Mouse (Mus musculus): ENCODE results near the gene Sardh. TPM values are rescaled to one million over a fixed set of nuclear protein-coding genes. Genes with fewer than 3 reads are reported as not detected.

The Sardh gene
- total RNA-seq, 1 experiment from 2014 or later = not detected

GRCm38 (mm10) chr2:27200586-27200985, 47.6 kb downstream of the Sardh start:
- ATAC-seq (replicated peaks in 1 of 2; ENCODE audit: insufficient read depth in 1 of 2, low FRiP score in 2 of 2, low TSS enrichment in 1 of 2, low read depth in 1 of 2, poor library complexity in 2 of 2, severe bottlenecking in 2 of 2) = no peak

- ATAC-seq (replicated peaks in 1 of 2; ENCODE audit: insufficient read depth in 1 of 2, low FRiP score in 2 of 2, low TSS enrichment in 1 of 2, low read depth in 1 of 2, poor library complexity in 2 of 2, severe bottlenecking in 2 of 2) = peak in 1 of 2 experiments; percentile 60; a peak in 1 of 4 replicates
These were observed 49.4 kb downstream of the Sardh start for GRCm38 (mm10) chr2:27198551-27199246.

GRCm38 (mm10) chr2:27189994-27190393, 58.1 kb downstream of the Sardh start:
- no peak for ATAC-seq (replicated peaks in 1 of 2; ENCODE audit: insufficient read depth in 1 of 2, low FRiP score in 2 of 2, low TSS enrichment in 1 of 2, low read depth in 1 of 2, poor library complexity in 2 of 2, severe bottlenecking in 2 of 2)

DNA sequence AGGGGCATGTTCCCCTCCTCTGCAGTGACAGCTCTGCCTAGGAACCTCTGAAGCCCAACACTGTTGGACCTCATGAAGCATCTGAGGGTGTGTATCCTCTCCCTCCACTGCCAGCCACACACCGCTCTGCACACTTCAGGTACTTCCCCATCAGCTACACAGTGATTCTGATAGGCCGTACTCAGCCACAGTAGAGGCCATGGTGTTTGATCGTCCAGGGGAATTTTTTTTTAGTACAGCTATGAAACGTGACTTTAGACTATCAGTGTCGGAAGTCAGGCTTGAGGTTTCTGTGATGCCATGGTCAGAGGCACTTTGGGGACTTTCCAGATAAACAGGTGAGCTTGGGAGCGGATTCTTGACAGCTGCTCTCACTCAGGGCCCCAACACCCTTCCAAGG, 60.6 kb downstream of the Sardh start:
- ATAC-seq (replicated peaks in 1 of 2; ENCODE audit: insufficient read depth in 1 of 2, low FRiP score in 2 of 2, low TSS enrichment in 1 of 2, low read depth in 1 of 2, poor library complexity in 2 of 2, severe bottlenecking in 2 of 2) = peak; percentile 47 to 55; a peak in 2 of 4 replicates

DNA sequence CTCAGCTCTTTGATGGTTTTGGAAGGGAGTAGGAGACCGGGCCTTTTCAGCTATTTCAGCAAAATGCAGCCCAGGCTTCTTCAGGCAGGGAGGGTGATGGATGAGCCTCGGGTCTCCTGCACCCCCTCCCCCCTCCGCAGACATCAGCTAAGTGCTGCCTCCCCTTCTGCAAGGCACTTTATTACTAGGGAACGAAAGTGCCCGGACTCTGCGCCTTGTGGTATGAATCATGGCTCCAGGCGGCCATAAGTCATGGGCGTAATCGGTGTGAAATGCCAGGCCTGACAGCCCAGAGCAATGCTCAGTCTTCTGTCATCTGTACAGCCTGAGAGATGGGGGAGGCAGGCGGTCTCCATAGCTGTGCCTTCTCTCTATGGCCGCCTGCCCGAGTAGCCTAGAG, 64.4 kb downstream of the Sardh start:
- ATAC-seq (replicated peaks in 1 of 2; ENCODE audit: insufficient read depth in 1 of 2, low FRiP score in 2 of 2, low TSS enrichment in 1 of 2, low read depth in 1 of 2, poor library complexity in 2 of 2, severe bottlenecking in 2 of 2) = no peak

- ATAC-seq (replicated peaks in 1 of 2; ENCODE audit: insufficient read depth in 1 of 2, low FRiP score in 2 of 2, low TSS enrichment in 1 of 2, low read depth in 1 of 2, poor library complexity in 2 of 2, severe bottlenecking in 2 of 2) = no peak
These were observed 66.2 kb downstream of the Sardh start for GRCm38 (mm10) chr2:27181907-27182306.

GRCm38 (mm10) chr2:27179101-27179500, 69.0 kb downstream of the Sardh start:
- no peak for ATAC-seq (replicated peaks in 1 of 2; ENCODE audit: insufficient read depth in 1 of 2, low FRiP score in 2 of 2, low TSS enrichment in 1 of 2, low read depth in 1 of 2, poor library complexity in 2 of 2, severe bottlenecking in 2 of 2)

DNA sequence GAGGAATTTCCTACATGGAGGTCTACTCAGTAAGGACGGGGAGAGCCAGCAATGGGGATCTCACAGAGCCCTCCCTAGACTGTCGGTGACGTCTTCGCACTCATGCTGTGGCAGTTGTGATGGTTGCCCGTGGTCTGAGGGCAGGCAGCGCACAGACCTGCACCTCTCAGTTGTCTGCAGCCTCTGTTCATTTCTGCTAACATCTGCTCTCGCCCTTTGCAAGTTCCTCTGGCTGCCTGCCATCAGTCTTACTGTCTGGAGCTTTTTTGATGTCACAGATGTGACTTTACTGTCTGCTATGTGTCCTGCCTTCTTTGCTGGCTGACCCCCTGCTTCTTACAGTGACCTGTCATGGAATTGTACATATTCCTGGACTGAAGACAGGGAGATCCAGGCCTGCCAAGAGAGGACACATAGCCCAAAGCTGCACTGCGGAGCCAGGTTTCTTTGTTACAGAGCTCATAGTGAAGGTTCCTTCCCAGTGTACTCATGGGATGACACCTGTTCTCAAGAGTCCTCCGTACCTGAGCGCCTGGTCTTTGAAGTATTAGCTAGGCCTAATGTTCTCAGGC, 72.4 kb downstream of the Sardh start:
- no peak for ATAC-seq (replicated peaks in 1 of 2; ENCODE audit: insufficient read depth in 1 of 2, low FRiP score in 2 of 2, low TSS enrichment in 1 of 2, low read depth in 1 of 2, poor library complexity in 2 of 2, severe bottlenecking in 2 of 2)

DNA sequence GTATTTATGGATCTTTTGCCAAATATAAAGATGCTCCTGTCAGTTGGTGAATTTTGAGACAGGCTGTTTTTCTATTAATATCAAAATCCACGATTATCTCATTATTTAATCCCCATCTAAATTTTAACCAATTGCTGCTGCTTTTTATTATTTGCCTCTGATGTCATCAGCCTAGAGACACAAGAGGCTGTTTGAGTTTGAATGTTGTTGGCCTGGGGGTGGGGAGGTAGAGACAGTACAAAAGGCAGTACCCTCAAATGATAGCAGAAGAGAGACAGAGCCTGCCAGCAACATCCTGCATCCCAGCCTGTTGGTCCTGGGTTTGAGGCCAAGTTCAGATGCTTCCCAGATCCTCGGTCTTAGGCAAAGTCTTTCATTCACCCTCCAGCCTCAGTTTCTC, 73.9 kb downstream of the Sardh start:
- ATAC-seq (replicated peaks in 1 of 2; ENCODE audit: insufficient read depth in 1 of 2, low FRiP score in 2 of 2, low TSS enrichment in 1 of 2, low read depth in 1 of 2, poor library complexity in 2 of 2, severe bottlenecking in 2 of 2) = no peak

DNA sequence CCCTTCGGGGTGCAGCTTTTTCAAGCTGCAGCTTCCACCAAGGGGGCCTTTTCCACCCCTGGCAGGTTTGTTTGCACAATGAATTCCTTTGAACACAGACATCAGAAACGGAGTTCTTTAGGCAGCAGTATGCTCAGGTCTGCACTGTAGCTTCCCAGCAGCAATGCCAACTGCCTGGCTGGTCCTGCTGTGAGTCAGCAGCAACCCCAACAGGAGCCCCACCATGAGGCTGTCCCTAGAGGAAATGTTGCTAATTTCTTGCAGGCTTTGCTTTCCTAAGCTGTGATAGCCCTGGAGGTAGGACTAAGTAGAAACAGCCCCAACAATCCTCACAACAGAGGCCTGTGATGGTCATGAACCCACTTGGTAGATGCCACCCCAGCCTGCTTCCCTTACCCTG, 81.1 kb downstream of the Sardh start:
- ATAC-seq (replicated peaks in 1 of 2; ENCODE audit: insufficient read depth in 1 of 2, low FRiP score in 2 of 2, low TSS enrichment in 1 of 2, low read depth in 1 of 2, poor library complexity in 2 of 2, severe bottlenecking in 2 of 2) = peak in 1 of 2 experiments; percentile 55; a peak in 2 of 4 replicates

- ATAC-seq (replicated peaks in 1 of 2; ENCODE audit: insufficient read depth in 1 of 2, low FRiP score in 2 of 2, low TSS enrichment in 1 of 2, low read depth in 1 of 2, poor library complexity in 2 of 2, severe bottlenecking in 2 of 2) = no peak
These were observed 82.1 kb downstream of the Sardh start for GRCm38 (mm10) chr2:27166074-27166473.

GRCm38 (mm10) chr2:27164796-27165590, 83.1 kb downstream of the Sardh start, which contains the start of gene Dbh:
Dbh (plus strand) TSS chr2:27165233.
- ATAC-seq (replicated peaks in 1 of 2; ENCODE audit: insufficient read depth in 1 of 2, low FRiP score in 2 of 2, low TSS enrichment in 1 of 2, low read depth in 1 of 2, poor library complexity in 2 of 2, severe bottlenecking in 2 of 2) = no peak

- ATAC-seq (replicated peaks in 1 of 2; ENCODE audit: insufficient read depth in 1 of 2, low FRiP score in 2 of 2, low TSS enrichment in 1 of 2, low read depth in 1 of 2, poor library complexity in 2 of 2, severe bottlenecking in 2 of 2) = no peak
These were observed 84.3 kb downstream of the Sardh start for GRCm38 (mm10) chr2:27163851-27164250.

- no peak for ATAC-seq (replicated peaks in 1 of 2; ENCODE audit: insufficient read depth in 1 of 2, low FRiP score in 2 of 2, low TSS enrichment in 1 of 2, low read depth in 1 of 2, poor library complexity in 2 of 2, severe bottlenecking in 2 of 2)
These were observed 85.5 kb downstream of the Sardh start for GRCm38 (mm10) chr2:27162656-27163055.

- no peak for ATAC-seq (replicated peaks in 1 of 2; ENCODE audit: insufficient read depth in 1 of 2, low FRiP score in 2 of 2, low TSS enrichment in 1 of 2, low read depth in 1 of 2, poor library complexity in 2 of 2, severe bottlenecking in 2 of 2)
These were observed 86.6 kb downstream of the Sardh start for GRCm38 (mm10) chr2:27161526-27161925.

GRCm38 (mm10) chr2:27156596-27156995, 91.5 kb downstream of the Sardh start:
- no peak for ATAC-seq (replicated peaks in 1 of 2; ENCODE audit: insufficient read depth in 1 of 2, low FRiP score in 2 of 2, low TSS enrichment in 1 of 2, low read depth in 1 of 2, poor library complexity in 2 of 2, severe bottlenecking in 2 of 2)

- ATAC-seq (replicated peaks in 1 of 2; ENCODE audit: insufficient read depth in 1 of 2, low FRiP score in 2 of 2, low TSS enrichment in 1 of 2, low read depth in 1 of 2, poor library complexity in 2 of 2, severe bottlenecking in 2 of 2) = no peak
These were observed 93.5 kb downstream of the Sardh start for GRCm38 (mm10) chr2:27154466-27155185.

DNA sequence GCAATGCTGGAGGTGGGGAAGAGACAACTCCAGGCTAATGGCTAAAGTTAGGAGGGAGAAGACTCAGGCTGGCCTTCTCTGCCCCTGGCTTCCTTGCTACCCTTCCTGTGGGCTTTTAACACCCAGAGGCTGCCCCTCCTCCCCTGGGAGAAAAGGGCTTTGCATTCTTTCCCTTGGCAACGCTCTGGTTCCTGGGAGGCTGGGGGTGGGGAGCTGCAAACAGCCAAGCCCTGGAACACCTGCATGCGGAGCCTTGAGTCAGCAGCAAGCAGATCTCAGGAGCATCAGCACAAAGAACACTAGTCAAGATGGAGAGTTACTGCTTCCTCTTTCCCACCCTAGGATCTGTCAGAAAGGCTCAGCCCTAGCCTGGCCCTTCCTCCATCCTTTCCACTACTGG, 98.7 kb downstream of the Sardh start:
- no peak for ATAC-seq (replicated peaks in 1 of 2; ENCODE audit: insufficient read depth in 1 of 2, low FRiP score in 2 of 2, low TSS enrichment in 1 of 2, low read depth in 1 of 2, poor library complexity in 2 of 2, severe bottlenecking in 2 of 2)
